Mouse (Mus musculus): ENCODE data around the gene Chek2. TPM values are rescaled to one million over a fixed set of nuclear protein-coding genes. Genes with fewer than 3 reads are reported as not detected.

Chek2 gene
- total RNA-seq, 2 experiments from 2014 or later: 1.3 to 1.5 TPM

GRCm38 (mm10) chr5:110898169-110898568 is 58.4 kb downstream of the Chek2 start:
- DNase-seq (ENCODE audit: low spot score in 2 of 2): no peak

GRCm38 (mm10) chr5:110898785-110899184 is 59.0 kb downstream of the Chek2 start:
- DNase-seq (ENCODE audit: low spot score in 2 of 2): no peak

- no peak for DNase-seq (ENCODE audit: low spot score in 2 of 2)
These were observed 60.6 kb downstream of the Chek2 start for GRCm38 (mm10) chr5:110900331-110900730.

- no peak for DNase-seq (ENCODE audit: low spot score in 2 of 2)
These were observed 66.9 kb downstream of the Chek2 start for GRCm38 (mm10) chr5:110906708-110907107.

- DNase-seq (ENCODE audit: low spot score in 2 of 2): no peak
These were observed 69.1 kb downstream of the Chek2 start for GRCm38 (mm10) chr5:110908879-110909278.

- DNase-seq (ENCODE audit: low spot score in 2 of 2): no peak
These were observed 70.3 kb downstream of the Chek2 start for GRCm38 (mm10) chr5:110909955-110910589.

- no peak for DNase-seq (ENCODE audit: low spot score in 2 of 2)
These were observed 75.1 kb downstream of the Chek2 start for GRCm38 (mm10) chr5:110914859-110915258.

GRCm38 (mm10) chr5:110916241-110916640 is 76.5 kb downstream of the Chek2 start:
- no peak for DNase-seq (ENCODE audit: low spot score in 2 of 2)

GRCm38 (mm10) chr5:110919541-110919940 is 79.8 kb downstream of the Chek2 start:
- DNase-seq (ENCODE audit: low spot score in 2 of 2): no peak

- no peak for DNase-seq (ENCODE audit: low spot score in 2 of 2)
These were observed 83.6 kb downstream of the Chek2 start for GRCm38 (mm10) chr5:110923336-110923735.

Other genes starting within 250 kb of the Chek2 start
- 10 to 100 TPM; 25.2 to 28.3 TPM for gene Noc4l, start 186.6 kb upstream of the Chek2 start, total RNA-seq (2021)
- 10 to 100 TPM; 22.2 to 24.7 TPM for gene Ddx51, start 186.5 kb upstream of the Chek2 start, total RNA-seq (2021)
- gene Ep400, start 69.3 kb upstream of the Chek2 start, total RNA-seq (2021): 100 to 1,000 TPM in 1 of 2 experiments, 10 to 100 TPM in 1; 96.6 to 103 TPM
- gene Pus1, start 59.3 kb upstream of the Chek2 start, total RNA-seq (2021): 10 to 100 TPM; 20.2 to 25.4 TPM
- gene Ulk1, start 29.9 kb upstream of the Chek2 start, total RNA-seq (2021): 10 to 100 TPM; 68.3 to 69.6 TPM
- 10 to 100 TPM in 1 of 2 experiments, 1 to 10 TPM in 1; 8.9 to 10.9 TPM for gene Hscb, start 202 bp upstream of the Chek2 start, total RNA-seq (2021)
- gene Ttc28, start 39.8 kb downstream of the Chek2 start, total RNA-seq (2021): 1 to 10 TPM; 9.3 to 9.8 TPM